Mouse (Mus musculus) layer of hippocampus, adult 8-10 months (tissue): ENCODE measurements around the gene Gin1. TPM values are rescaled to one million over a fixed set of nuclear protein-coding genes. Genes with fewer than 3 reads are reported as not detected.
"Not testable (repeated sequence)": the region's sequence is repeated elsewhere in the genome, so short reads cannot be mapped to it uniquely, and the experiment has no call there.

ENCODE experiments used
- DNase-seq, 2 experiments: peaks; one replicate each; pipeline ENCODE4 v3.0.0; 2022; ENCODE audit warnings: low spot score in 2 of 2
- total RNA-seq, 4 experiments: library from RNA; stranded (reverse); gene quantifications; 2 replicates each; pipeline ENCODE4 v1.2.4; 2022

The Gin1 gene
- 10 to 100 TPM in 2 of 4 experiments, 1 to 10 TPM in 2; 9.4 to 12.5 (median 10.7) TPM for total RNA-seq

GRCm38 (mm10) chr1:97769904-97770753 lies at the start of gene Gin1, which contains the start of gene Ppip5k2:
Gene Gin1 (plus strand): TSS chr1:97770172.
Gene Ppip5k2 (minus strand): TSS chr1:97770411.
- peak; percentile 92 to 93 for DNase-seq

DNA sequence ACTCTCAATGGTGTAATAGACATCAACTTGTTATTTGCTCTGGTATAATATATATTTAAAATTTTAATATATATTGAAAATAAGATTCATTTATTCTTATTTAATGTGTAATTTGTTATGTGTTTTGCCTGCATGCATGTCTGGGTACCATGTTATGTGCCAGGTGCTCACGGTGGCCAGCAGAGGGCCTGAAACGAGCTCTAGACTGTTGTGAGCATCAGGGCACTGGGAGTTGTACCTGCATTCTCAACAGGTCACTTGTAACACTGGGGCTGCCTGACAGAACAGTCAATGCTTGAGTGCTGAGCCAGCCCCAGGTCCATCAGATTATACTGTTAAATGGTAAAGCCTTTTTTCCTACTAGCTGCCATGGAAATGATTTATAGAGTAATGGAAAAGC lies 43.2 kb upstream of the Gin1 start:
- DNase-seq, result no peak

GRCm38 (mm10) chr1:97729339-97729738 lies 40.6 kb upstream of the Gin1 start:
- DNase-seq, result no peak

GRCm38 (mm10) chr1:97743063-97743462 lies 26.9 kb upstream of the Gin1 start:
- DNase-seq, result no peak

GRCm38 (mm10) chr1:97745712-97746111 lies 24.3 kb upstream of the Gin1 start:
- DNase-seq, result no peak

DNA sequence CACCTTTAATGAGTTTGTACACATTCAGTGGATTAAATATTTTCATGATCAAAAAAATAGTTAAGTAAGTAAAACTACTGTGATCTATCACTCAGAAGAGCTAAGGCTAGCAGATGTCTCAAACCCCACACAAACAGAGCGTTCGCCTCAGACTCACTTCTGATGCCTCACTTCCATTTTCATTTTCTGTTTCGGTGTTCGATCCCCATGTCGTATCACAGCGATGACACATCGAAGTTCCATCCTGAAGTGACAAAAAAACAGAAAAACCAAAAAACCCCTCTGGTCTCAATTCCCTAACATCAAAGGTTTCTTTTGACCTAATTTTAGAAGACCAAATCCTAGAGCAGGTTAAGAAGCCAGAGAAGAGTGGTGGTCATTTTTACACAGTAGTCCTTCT lies 23.7 kb upstream of the Gin1 start:
- no peak for DNase-seq

DNA sequence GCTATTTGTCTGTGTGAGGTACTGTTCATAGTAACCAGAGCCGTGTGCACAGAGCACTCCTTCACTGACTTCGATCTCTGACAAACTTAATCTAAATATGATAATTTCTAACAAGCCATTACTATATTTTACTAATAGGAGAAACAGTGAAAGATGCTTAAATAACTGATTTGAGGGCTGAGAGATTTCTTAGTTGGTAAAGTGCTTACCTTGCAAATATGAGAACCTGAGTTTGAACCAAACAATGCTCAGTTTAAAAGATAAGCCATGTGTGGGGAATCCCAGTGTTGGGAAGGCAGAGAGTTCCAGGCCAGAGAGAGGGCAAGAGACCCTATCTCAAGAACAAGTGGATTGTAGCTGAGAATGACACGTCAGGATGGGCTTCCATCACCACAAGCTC lies 21.8 kb upstream of the Gin1 start:
- DNase-seq, result no peak

DNA sequence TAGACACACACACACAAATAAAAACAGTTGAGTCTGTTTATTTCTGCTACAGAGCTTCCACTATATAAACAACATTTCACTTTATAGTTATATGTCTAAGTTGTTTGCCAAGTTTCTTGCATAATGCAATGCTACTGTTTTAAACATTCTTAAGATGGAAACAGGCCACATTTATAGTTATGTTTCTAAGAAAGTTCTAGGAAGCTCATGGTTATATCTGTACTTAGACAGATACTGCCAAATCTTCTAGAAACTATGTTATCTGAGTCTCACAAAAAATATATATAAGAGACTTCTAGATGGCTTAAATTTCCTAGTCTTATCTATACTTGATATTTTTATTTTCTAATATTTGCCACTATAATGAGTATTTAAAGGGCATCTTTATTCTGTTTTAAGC lies 16.8 kb upstream of the Gin1 start:
- no peak for DNase-seq

DNA sequence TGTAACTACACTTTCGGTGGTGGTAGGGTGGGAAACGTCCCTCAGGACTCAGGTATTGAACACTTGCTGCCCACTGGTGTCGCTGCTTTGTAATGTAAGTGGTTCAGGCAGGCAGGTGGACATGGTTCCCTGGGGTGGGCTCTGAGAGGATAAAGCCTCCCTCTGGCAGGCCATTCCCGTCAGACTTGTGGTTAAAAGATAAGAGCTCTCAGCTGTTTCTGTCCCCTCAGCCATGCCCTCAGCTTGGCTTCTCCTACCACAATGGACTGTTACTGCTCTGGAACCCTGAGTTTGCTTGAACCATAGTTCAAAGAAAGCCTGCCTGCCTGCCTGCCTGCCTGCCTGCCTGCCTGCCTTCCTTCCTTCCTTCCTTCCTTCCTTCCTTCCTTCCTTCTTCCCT lies 15.6 kb upstream of the Gin1 start:
- no peak for DNase-seq

GRCm38 (mm10) chr1:97759841-97760240 lies 10.1 kb upstream of the Gin1 start:
- DNase-seq, result no peak

GRCm38 (mm10) chr1:97760598-97760997 lies 9.4 kb upstream of the Gin1 start:
- DNase-seq, result no peak

DNA sequence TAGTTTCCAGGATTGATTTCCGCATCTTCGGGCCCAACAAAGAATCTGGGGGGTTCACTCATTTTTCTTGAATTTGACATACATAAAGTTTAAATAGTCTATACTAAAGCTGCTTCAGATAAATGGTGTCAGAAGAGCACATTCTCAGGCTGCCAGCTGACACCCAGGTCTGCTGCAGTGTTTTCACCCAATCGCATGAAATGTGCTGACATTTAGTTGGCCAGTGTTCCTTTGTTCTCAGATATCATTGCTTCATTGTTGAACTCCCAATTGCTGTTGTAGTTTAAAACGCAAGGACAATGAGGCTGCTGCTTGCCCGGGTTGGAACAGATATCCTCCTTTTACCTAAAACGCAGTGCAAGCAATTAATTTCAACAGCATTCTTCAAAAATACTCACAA lies 8.5 kb upstream of the Gin1 start:
- DNase-seq, result no peak

GRCm38 (mm10) chr1:97765712-97766111 lies 4.3 kb upstream of the Gin1 start:
- DNase-seq, result not testable (repeated sequence)

- DNase-seq, result no peak
Measured at GRCm38 (mm10) chr1:97768089-97768488, 1.9 kb upstream of the Gin1 start.

DNA sequence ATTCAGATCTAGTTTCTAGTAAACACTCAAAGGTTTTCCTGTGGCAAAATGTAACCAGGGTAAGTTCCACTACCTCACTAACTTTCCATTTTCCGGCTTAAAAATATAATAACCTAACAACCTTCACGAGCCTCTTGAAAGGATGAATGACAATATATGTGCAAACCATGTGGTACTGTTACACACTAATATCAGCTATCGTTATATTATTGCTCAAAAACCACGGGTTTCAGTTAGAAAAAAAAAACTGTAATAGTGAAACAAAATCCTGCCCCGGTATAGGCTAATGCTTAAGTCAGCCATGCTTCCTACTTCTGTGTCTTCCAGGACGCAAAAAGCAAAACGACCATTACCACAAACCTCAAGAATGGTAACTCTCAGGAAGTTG lies 1.1 kb upstream of the Gin1 start:
- no peak for DNase-seq

DNA sequence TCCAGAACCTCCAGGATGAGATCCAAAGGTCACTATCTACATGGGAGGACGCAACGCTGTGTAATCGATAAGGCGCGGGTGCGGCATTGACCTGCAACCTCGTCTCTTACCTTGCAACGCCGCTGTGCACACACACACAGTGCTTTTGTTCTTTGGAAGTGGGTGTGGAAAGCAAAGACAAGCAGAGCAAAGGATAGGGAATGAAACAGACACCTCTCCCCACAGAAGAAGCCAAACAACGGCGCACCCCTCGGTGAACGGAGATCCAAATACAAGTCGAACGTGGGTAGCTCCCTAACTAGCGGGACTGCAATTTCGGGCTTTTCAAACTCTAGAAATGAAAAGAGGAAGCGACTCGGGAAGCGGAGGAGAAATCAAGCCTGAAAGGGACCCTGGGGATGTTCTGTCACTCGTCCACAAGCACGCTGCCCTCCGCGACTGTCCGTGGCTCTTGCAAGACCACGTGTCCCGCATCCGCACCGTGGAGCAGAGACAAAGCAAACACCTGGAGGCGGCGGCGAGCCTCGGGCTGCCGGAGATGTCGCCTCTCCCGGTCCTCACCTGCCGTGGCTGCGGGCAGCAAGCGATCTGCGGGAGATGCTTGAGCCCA lies 573 bp upstream of the Gin1 start:
- DNase-seq, result no peak

- no peak for DNase-seq
Measured at GRCm38 (mm10) chr1:97771118-97771517, 1.1 kb downstream of the Gin1 start.

DNA sequence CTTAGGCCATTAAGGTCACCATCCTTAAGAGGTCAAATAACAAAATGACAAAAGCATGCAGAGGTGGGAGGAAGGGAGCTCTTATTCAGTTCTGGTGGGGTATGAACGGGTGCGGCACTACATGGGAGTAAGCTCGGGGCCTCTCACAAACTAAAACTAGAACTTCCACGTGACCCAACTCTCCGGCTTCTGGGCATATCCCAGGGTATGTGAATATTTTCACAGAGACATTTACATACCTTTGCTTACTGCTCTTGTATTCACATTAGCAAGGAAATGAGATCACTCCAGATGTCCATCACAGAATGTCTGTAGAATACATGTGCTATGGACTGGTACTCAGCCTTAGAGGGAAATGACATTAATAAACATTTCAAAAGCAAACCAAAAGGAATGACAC lies 1.8 kb downstream of the Gin1 start:
- no peak for DNase-seq

DNA sequence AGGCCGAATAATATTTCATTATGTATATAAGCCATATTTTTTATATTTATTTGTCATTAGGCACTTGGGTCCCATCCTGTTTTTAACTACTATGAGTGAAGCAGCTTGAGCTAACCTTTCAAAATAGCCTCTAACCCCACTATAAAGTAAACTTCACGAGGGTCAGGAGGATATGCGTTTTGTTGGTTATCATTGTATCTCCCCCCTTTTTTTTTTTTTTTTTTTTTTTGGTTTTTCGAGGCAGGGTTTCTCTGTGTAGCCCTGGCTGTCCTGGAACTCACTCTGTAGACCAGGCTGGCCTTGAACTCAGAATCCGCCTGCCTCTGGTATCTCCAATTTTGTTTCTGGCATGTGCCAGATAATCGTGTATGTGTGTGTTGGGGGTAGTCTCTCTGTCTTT lies 3.4 kb downstream of the Gin1 start:
- DNase-seq, result no peak

DNA sequence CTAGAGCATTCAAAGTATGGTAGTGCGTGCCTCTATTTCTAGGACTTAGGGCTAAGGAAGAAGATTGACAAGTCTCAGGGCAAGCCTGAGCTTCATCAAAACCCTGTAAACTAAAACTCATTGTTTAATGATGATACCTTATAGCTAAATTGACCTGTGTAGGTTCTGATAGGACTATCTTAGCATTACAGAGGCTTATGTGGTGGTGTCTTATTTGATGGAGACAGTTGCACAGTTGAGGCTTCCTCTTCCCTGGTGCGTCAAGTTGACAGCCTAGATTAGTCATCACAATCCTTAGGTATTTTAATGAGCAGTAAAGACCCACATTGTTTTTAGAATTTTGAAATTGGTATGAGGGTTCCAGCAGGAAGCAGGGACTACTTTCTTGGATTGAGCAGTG lies 4.0 kb downstream of the Gin1 start:
- DNase-seq, result no peak

DNA sequence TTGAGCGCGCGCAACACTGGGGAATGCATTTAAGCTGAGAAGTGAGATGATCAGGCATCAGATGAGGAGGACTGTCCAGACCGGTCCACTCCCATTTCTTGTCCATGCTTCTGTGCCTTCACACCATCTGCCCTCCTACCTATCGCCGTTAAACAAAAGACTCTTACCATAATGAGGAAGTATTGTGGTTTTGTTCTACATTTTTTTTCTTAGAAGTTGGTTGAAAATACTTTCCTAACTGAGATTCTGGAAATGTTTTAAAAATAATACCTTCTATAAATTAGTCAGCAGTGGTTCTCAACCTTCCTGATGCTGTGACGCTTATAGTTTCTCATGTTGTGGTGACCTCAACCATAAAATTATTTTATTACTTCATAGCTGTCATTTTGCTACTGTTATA lies 11.7 kb downstream of the Gin1 start:
- no peak for DNase-seq

DNA sequence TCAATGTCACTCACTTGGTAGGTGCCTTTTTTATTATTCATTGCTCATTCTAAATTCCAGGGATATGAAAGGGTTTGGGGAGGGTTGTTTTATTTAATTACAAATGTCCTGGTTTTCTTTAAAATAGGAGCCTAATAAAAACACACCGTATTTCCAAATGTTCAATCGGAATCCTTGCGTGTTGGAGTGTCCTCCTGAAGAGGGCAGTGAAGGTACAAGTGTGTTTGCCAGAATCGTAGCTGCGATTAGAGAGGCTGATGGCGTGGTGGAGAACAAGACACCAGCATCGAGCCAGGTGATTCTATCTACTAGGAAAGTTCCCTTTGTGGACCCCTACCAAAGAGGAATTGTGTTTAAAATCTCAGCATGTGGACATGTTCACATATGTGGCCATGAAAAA lies 15.0 kb downstream of the Gin1 start:
- no peak for DNase-seq
